Comparison of ENCODE assay signal across 13 mouse cellular contexts in the genomic region with DNA sequence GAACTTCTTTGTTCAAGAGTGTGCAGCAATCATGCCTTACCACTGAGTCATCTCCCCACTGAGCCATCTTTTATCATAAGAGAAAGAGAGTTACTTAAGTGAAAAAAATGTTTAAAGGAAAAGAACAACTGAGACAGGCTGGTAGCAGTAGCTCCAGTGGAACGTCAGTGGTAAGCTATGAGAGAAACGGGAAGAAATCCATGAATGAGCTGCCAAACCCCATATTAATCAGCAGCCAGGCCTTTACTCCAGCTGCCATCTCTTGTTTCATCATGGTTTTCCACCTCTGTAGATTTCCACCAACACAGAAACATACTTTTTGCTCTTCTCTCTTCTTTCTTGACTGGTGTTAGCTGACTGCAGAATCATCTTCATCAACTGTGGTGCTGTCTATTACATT.
"Had no signal": no experiment of that assay in that cellular context is flagged by ENCODE, and none has a peak within 500 bp of the region (broad histone marks: within the 10 kb centered on the region; RNA-seq: fewer than 3 reads in every experiment).

No protein-coding gene starts in this region.

- H3K9me3 ChIP-seq: limb, embryonic 13.5 days; midbrain, embryonic 12.5 days; neural tube, embryonic 12.5 days; stomach, embryonic 15.5 days had no signal

- H3K27me3 ChIP-seq: limb, embryonic 13.5 days; midbrain, embryonic 12.5 days; neural tube, embryonic 12.5 days; stomach, embryonic 15.5 days had no signal

- H3K4me1 ChIP-seq: limb, embryonic 13.5 days; midbrain, embryonic 12.5 days; neural tube, embryonic 12.5 days; stomach, embryonic 15.5 days had no signal

- DNase-seq: kidney, postnatal 10 days; kidney, postnatal 4 days; left cerebral cortex, postnatal 4 days; lung, adult 18-20 months; right cerebral cortex, postnatal 14 days; thymus, adult 2 months; thymus, postnatal 36 days had no signal

- H3K4me2 ChIP-seq: limb, embryonic 13.5 days; midbrain, embryonic 12.5 days; neural tube, embryonic 12.5 days; stomach, embryonic 15.5 days had no signal

- H3K36me3 ChIP-seq: limb, embryonic 13.5 days; midbrain, embryonic 12.5 days; neural tube, embryonic 12.5 days; stomach, embryonic 15.5 days had no signal

- H3K4me3 ChIP-seq: layer of hippocampus, adult 2 months; limb, embryonic 13.5 days; midbrain, embryonic 12.5 days; neural tube, embryonic 12.5 days; stomach, embryonic 15.5 days had no signal

- H3K9ac ChIP-seq: limb, embryonic 13.5 days; liver, embryonic 14.5 days; midbrain, embryonic 12.5 days; neural tube, embryonic 12.5 days; stomach, embryonic 15.5 days had no signal

- H3K27ac ChIP-seq: layer of hippocampus, adult 2 months; limb, embryonic 13.5 days; liver, embryonic 14.5 days; midbrain, embryonic 12.5 days; neural tube, embryonic 12.5 days; stomach, embryonic 15.5 days had no signal
